Mouse (Mus musculus) heart, embryonic 11.5 days (tissue): ENCODE results near the gene Zfp775. TPM values are rescaled to one million over a fixed set of nuclear protein-coding genes. Genes with fewer than 3 reads are reported as not detected.

ENCODE experiments used
- ATAC-seq: fragments of 200-750 bp; cut with Nextera tagmentation; replicated peaks from 2 replicates; pipeline ENCODE4 v1.8.0; 2017; ENCODE audit warnings: moderate library complexity; ENCODE audit not compliant: insufficient number of reproducible peaks, low FRiP score, low TSS enrichment
- H3K27ac ChIP-seq: fragments of 300-500 bp; sonication (generic); 2 replicates; pipeline ENCODE4 v1.5.1; 2014; ENCODE audit warnings: mild to moderate bottlenecking, low read depth, low read length
- H3K27me3 ChIP-seq: fragments of 300-500 bp; sonication (generic); 2 replicates; pipeline ENCODE4 v1.6.1; 2014; ENCODE audit warnings: mild to moderate bottlenecking, low read length, mixed read lengths; ENCODE audit not compliant: control insufficient read depth, insufficient read depth
- H3K36me3 ChIP-seq: fragments of 300-500 bp; sonication (generic); 2 replicates; pipeline ENCODE4 v1.6.1; 2014; ENCODE audit warnings: mild to moderate bottlenecking, low read length, moderate library complexity, mixed read lengths; ENCODE audit not compliant: control insufficient read depth, insufficient read depth
- H3K4me1 ChIP-seq: fragments of 300-500 bp; sonication (generic); 2 replicates; pipeline ENCODE4 v1.6.1; 2014; ENCODE audit warnings: low read length; ENCODE audit not compliant: control insufficient read depth, insufficient read depth
- H3K4me2 ChIP-seq: fragments of 300-500 bp; sonication (generic); 2 replicates; pipeline ENCODE4 v1.6.1; 2014; ENCODE audit warnings: mild to moderate bottlenecking, moderate library complexity
- H3K4me3 ChIP-seq: fragments of 300-500 bp; sonication (generic); 2 replicates; pipeline ENCODE4 v1.5.1; 2014; ENCODE audit warnings: low read depth, low read length
- H3K9ac ChIP-seq: fragments of 300-500 bp; sonication (generic); 2 replicates; pipeline ENCODE4 v1.6.1; 2014; ENCODE audit warnings: mild to moderate bottlenecking, low read depth, low read length, moderate library complexity
- H3K9me3 ChIP-seq: fragments of 300-500 bp; sonication (generic); replicated peaks from 2 replicates; pipeline ENCODE4 v1.6.1; 2016; ENCODE audit warnings: low read length; ENCODE audit not compliant: control insufficient read depth
- WGBS: fragments of 180-500 bp; shearing (Covaris S2); extraction: QIAGEN DNeasy Blood & Tissue Kit; methylation state at CpG from one replicate; pipeline ENCODE4 v1.1.7; 2014; ENCODE audit not compliant: insufficient replicate concordance; 5-methylcytosine and 5-hydroxymethylcytosine counted together
- polyA plus RNA-seq: library from polyadenylated mRNA; unstranded; fragments of >200 nt; fragmentation: Nextera tagmentation; extraction: Ambion mirVana; gene quantifications from 2 replicates; pipeline ENCODE4 v1.2.1, GENCODE M21; 2014

The Zfp775 gene
- polyA plus RNA-seq, 1 experiment from 2014 or later = 5.8 TPM

GRCm38 (mm10) chr6:48628808-48629660 is 27.2 kb downstream of the Zfp775 start:
- Histone ChIP-seq H3K9ac (peak overlapping the region; percentile 65), H3K27ac (no peak overlapping the region), H3K27me3 (peaks cover 32% of the 10 kb centered on the region), H3K4me3 (peak overlapping the region; percentile 37), H3K4me1 (peaks cover 21% of the 10 kb centered on the region), H3K4me2 (peak overlapping the region; percentile 89), H3K36me3 (no peaks in the 10 kb centered on the region), H3K9me3 (no peaks in the 10 kb centered on the region)
- 0 out of 2 replicates have a peak, but pooled peaks have one; percentile 16 for ATAC-seq
- 5% methylated on average over 54 of the region's 54 CpGs for WGBS

- H3K36me3 ChIP-seq = no peaks in the 10 kb centered on the region
- ATAC-seq = 0 out of 2 replicates have a peak, but pooled peaks have one; percentile 33
- 14% methylated on average over 13 of the region's 13 CpGs for WGBS
- peak overlapping the region; percentile 65 for H3K9ac ChIP-seq
- peak overlapping the region; percentile 37 for H3K4me3 ChIP-seq
- peaks cover 32% of the 10 kb centered on the region for H3K27me3 ChIP-seq
- peak overlapping the region; percentile 89 for H3K4me2 ChIP-seq
- peaks cover 21% of the 10 kb centered on the region for H3K4me1 ChIP-seq
- H3K9me3 ChIP-seq = no peaks in the 10 kb centered on the region
- no peak overlapping the region for H3K27ac ChIP-seq
Observed at GRCm38 (mm10) chr6:48629661-48630034, 27.8 kb downstream of the Zfp775 start.

GRCm38 (mm10) chr6:48630831-48631230 is 29.0 kb downstream of the Zfp775 start:
- peaks cover 27% of the 10 kb centered on the region for H3K27me3 ChIP-seq
- H3K27ac ChIP-seq = no peak overlapping the region
- no peaks in the 10 kb centered on the region for H3K9me3 ChIP-seq
- H3K36me3 ChIP-seq = no peaks in the 10 kb centered on the region
- H3K4me2 ChIP-seq = no peak overlapping the region
- H3K4me1 ChIP-seq = peaks cover 21% of the 10 kb centered on the region
- no peak for ATAC-seq
- 78% methylated on average over 8 of the region's 8 CpGs for WGBS
- H3K9ac ChIP-seq = no peak overlapping the region
- H3K4me3 ChIP-seq = no peak overlapping the region

- WGBS = 75% methylated on average over 2 of the region's 2 CpGs
Observed at GRCm38 (mm10) chr6:48635105-48635504, 33.2 kb downstream of the Zfp775 start.

GRCm38 (mm10) chr6:48636515-48636914 is 34.7 kb downstream of the Zfp775 start:
- Histone ChIP-seq H3K27me3 (no peaks in the 10 kb centered on the region), H3K27ac (no peak overlapping the region), H3K4me2 (0 out of 2 replicates have a peak overlapping the region, but pooled peaks have one; percentile 7), H3K4me1 (peaks cover 3% of the 10 kb centered on the region; the same call in 1 of the 2 replicates), H3K9ac (no peak overlapping the region), H3K4me3 (no peak overlapping the region), H3K9me3 (no peaks in the 10 kb centered on the region), H3K36me3 (no peaks in the 10 kb centered on the region)
- ATAC-seq = no peak
- WGBS = 37% methylated on average over 6 of the region's 6 CpGs

More at GRCm38 (mm10) chr6:48635105-48635504, 33.2 kb downstream of the Zfp775 start:
- no peaks in the 10 kb centered on the region for H3K36me3 ChIP-seq
- no peaks in the 10 kb centered on the region for H3K9me3 ChIP-seq
- no peak for ATAC-seq
- no peak overlapping the region for H3K4me2 ChIP-seq
- no peak overlapping the region for H3K4me3 ChIP-seq
- no peak overlapping the region for H3K27ac ChIP-seq
- no peaks in the 10 kb centered on the region; the same call in 1 of the 2 replicates for H3K27me3 ChIP-seq
- peaks cover 3% of the 10 kb centered on the region; the same call in 1 of the 2 replicates for H3K4me1 ChIP-seq
- H3K9ac ChIP-seq = no peak overlapping the region

GRCm38 (mm10) chr6:48637811-48638500 is 36.1 kb downstream of the Zfp775 start:
- peaks cover 3% of the 10 kb centered on the region; the same call in 1 of the 2 replicates for H3K4me1 ChIP-seq
- no peak overlapping the region for H3K27ac ChIP-seq
- H3K9me3 ChIP-seq = no peaks in the 10 kb centered on the region
- ATAC-seq = no peak
- no peaks in the 10 kb centered on the region for H3K36me3 ChIP-seq
- H3K4me2 ChIP-seq = no peak overlapping the region
- H3K9ac ChIP-seq = no peak overlapping the region
- no peak overlapping the region for H3K4me3 ChIP-seq
- 66% methylated on average over 6 of the region's 6 CpGs for WGBS
- H3K27me3 ChIP-seq = no peaks in the 10 kb centered on the region

- no peak for ATAC-seq
- no peaks in the 10 kb centered on the region for H3K9me3 ChIP-seq
- no peaks in the 10 kb centered on the region for H3K27me3 ChIP-seq
- H3K4me3 ChIP-seq = no peak overlapping the region
- peaks cover 3% of the 10 kb centered on the region; the same call in 1 of the 2 replicates for H3K4me1 ChIP-seq
- no peak overlapping the region for H3K4me2 ChIP-seq
- H3K27ac ChIP-seq = no peak overlapping the region
- H3K36me3 ChIP-seq = no peaks in the 10 kb centered on the region
- WGBS = 65% methylated on average over 2 of the region's 2 CpGs
- H3K9ac ChIP-seq = no peak overlapping the region
Observed at GRCm38 (mm10) chr6:48638553-48638952, 36.7 kb downstream of the Zfp775 start.

GRCm38 (mm10) chr6:48641391-48641790 is 39.5 kb downstream of the Zfp775 start:
- no peak overlapping the region for H3K4me3 ChIP-seq
- no peak for ATAC-seq
- peaks cover 3% of the 10 kb centered on the region; the same call in 1 of the 2 replicates for H3K4me1 ChIP-seq
- no peaks in the 10 kb centered on the region for H3K36me3 ChIP-seq
- no peak overlapping the region for H3K27ac ChIP-seq
- H3K27me3 ChIP-seq = no peaks in the 10 kb centered on the region
- no peak overlapping the region for H3K9ac ChIP-seq
- H3K9me3 ChIP-seq = no peaks in the 10 kb centered on the region
- H3K4me2 ChIP-seq = no peak overlapping the region
- WGBS = 65% methylated on average over 6 of the region's 6 CpGs
